Mouse (Mus musculus): ENCODE results near the gene Prokr2. TPM values are rescaled to one million over a fixed set of nuclear protein-coding genes. Genes with fewer than 3 reads are reported as not detected.
"Not testable (repeated sequence)": the region's sequence is repeated elsewhere in the genome, so short reads cannot be mapped to it uniquely, and the experiment has no call there.

Prokr2 gene
- polyA plus RNA-seq, 1 experiment from 2014 or later = 6.3 TPM

DNA sequence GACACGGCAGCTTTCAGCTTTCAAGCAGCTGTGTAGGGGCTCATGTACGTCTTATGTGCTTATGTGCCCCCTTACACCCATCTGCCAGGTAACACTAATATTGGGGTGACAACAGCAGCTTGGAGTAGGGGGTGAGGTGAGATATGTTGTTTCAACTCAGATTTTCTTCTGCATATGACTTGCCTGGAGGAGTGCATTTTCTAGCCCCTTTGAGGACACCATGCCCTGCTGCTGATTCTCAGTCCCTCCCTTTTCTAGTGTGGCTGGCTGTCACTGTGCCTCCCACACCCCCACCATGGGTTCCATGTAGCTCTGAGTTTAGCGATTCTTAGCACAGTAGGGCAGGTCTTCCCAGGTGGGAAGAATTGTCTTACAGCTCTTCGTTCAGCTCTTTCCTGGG lies 83.8 kb downstream of the Prokr2 start:
- H3K36me3 ChIP-seq (replicated peaks) = peaks cover 30% of the 10 kb centered on the region
- WGBS = 96% methylated on average over 4 of the region's 4 CpGs
- no peaks in the 10 kb centered on the region for H3K4me1 ChIP-seq
- H3K4me3 ChIP-seq = no peak overlapping the region
- H3K27ac ChIP-seq = no peak overlapping the region
- no peak overlapping the region for H3K9ac ChIP-seq
- ATAC-seq (replicated peaks) = no peak
- no peaks in the 10 kb centered on the region for H3K27me3 ChIP-seq (replicated peaks)
- no peaks in the 10 kb centered on the region for H3K9me3 ChIP-seq
- H3K4me2 ChIP-seq = no peak overlapping the region

DNA sequence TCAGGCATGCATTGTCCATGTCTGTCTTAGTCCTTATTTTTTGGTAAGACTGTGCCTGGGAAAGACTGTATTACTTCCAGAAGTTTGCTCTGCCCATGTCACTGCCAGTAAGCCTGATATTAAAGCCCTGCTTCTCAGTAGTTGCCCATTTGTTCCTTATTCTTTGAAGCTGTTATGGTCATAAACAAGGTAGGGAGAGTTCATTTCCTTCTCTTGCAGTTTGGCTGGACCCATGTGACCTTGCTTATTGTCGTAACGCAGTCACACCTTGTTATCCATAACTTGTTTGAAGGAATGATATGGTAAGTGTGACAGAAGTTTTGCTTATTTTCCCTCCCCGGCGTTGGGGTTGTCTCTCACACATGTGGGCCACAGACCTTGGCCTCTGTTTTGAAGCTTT lies 87.0 kb downstream of the Prokr2 start:
- Histone ChIP-seq H3K9ac (no peak overlapping the region), H3K9me3 (no peaks in the 10 kb centered on the region), H3K4me1 (no peaks in the 10 kb centered on the region), H3K4me2 (no peak overlapping the region), H3K27ac (no peak overlapping the region), H3K36me3 (replicated peaks) (peaks cover 26% of the 10 kb centered on the region), H3K27me3 (replicated peaks) (no peaks in the 10 kb centered on the region), H3K4me3 (no peak overlapping the region)
- 98% methylated on average over 4 of the region's 4 CpGs for WGBS
- ATAC-seq (replicated peaks) = no peak

DNA sequence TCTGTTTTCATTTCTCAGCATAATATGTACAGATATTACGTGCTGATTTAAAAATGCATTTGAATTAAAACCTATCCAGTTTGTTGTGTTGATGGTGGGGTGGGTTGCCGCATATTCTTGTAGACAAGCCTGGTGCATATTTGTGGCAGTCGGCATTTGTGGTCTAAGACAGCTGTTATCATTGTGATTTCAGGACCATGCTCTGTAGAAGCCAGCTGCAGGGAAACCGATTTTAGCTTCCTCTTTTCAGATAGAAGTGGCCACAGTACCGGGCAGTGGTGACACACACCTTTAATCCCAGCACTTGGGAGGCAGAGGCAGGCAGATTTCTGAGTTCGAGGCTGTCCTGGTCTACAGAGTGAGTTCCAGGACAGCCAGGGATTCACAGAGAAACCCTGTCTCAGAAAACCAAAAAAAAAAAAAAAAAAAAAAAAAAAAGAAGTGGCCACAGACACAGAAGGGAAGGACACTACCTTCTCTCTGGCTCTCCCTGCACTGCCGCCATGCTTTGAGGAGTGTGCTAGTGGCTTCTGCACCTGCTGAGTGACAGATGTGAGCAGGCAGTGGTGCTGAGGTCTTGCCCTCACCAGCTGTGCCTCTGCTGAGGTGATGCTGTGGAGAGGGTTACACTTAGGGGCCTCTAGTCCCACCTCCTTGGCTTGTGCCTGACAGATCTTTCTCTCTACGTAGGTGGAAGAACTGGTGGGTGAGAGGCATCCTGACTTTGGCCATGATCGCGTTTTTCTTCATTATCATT lies 91.4 kb downstream of the Prokr2 start:
- peaks cover 15% of the 10 kb centered on the region for H3K4me1 ChIP-seq
- no peaks in the 10 kb centered on the region for H3K27me3 ChIP-seq (replicated peaks)
- 96% methylated on average over 10 of the region's 10 CpGs for WGBS
- no peak overlapping the region for H3K4me2 ChIP-seq
- H3K27ac ChIP-seq = no peak overlapping the region
- H3K36me3 ChIP-seq (replicated peaks) = peaks cover 13% of the 10 kb centered on the region
- ATAC-seq (replicated peaks) = no peak
- H3K4me3 ChIP-seq = no peak overlapping the region
- H3K9ac ChIP-seq = no peak overlapping the region
- no peaks in the 10 kb centered on the region for H3K9me3 ChIP-seq

DNA sequence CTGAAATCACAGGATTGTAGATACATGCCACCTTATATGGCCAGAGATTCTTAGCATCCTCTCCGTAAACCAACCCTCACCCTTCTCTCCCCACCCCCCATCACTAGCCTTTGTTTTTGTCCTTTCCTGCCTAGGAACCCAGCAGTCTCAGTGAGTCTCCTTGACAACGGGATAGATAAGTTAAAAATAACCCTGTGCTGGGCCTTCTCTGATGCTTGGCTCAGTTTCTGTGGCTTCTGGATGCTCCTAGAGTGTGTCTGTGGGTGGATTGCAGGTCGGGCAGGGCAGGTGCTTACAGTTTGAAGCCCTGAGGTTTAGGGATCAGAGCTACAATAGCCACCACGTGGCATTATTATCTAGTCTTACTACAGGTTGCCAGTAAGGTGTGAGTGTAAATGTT lies 93.2 kb downstream of the Prokr2 start:
- Histone ChIP-seq H3K9ac (no peak overlapping the region), H3K4me1 (peaks cover 15% of the 10 kb centered on the region), H3K4me2 (no peak overlapping the region), H3K27ac (0 out of 2 replicates have a peak overlapping the region, but pooled peaks have one; percentile 1), H3K9me3 (0 out of 2 replicates have a peak, but pooled peaks cover 2% of the 10 kb centered on the region), H3K36me3 (replicated peaks) (peaks cover 7% of the 10 kb centered on the region), H3K27me3 (replicated peaks) (no peaks in the 10 kb centered on the region), H3K4me3 (no peak overlapping the region)
- WGBS = 18% methylated on average over 4 of the region's 4 CpGs
- ATAC-seq (replicated peaks) = peak; percentile 48; the same call in 1 of the 2 replicates

DNA sequence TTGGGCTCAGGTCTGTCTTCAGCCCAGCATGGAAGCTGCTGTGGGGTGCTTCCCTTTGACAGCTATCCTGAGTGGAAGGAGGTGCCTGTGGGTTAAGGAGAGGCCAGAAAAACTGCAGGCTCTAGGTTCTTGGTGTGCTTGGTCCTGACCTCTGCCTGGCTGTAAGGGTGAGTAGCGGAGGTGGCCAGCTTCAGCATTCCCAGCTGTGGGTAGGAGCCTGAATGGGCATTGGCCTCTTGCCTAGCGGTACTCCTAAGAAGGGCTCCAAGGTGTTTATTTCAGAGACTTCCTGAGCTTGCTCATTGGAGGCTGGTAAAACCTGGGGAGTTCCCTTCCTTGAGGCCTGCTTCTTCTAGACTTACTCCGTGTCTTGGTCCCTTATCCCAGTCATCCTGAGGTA lies 94.0 kb downstream of the Prokr2 start:
- Histone ChIP-seq H3K4me2 (no peak overlapping the region), H3K27ac (no peak overlapping the region; the same call in 1 of the 2 replicates), H3K9ac (no peak overlapping the region), H3K9me3 (0 out of 2 replicates have a peak, but pooled peaks cover 2% of the 10 kb centered on the region), H3K4me3 (no peak overlapping the region), H3K36me3 (replicated peaks) (peaks cover 7% of the 10 kb centered on the region; the same call in 1 of the 2 replicates), H3K27me3 (replicated peaks) (no peaks in the 10 kb centered on the region), H3K4me1 (peaks cover 15% of the 10 kb centered on the region)
- ATAC-seq (replicated peaks) = no peak
- 65% methylated on average over 3 of the region's 3 CpGs for WGBS

DNA sequence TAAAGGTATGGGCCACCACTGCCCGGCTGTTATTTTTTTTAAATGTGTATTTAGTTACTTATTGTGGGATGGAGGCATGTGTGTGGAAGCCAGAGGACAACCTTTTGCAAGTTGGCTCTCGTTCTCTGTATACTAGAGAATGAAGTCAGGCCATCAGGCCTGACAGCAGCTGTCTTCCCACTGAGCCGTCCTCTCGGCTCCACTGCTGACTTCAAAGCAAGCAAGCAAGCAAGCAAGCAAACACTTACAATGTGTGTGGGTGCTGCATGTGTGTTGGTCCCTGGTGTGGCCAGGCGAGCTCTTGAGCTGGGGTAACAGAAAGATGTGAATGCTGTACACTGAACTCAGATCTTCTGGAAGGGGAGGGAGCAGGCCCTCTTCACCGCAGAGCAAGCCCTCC lies 94.4 kb downstream of the Prokr2 start:
- peaks cover 15% of the 10 kb centered on the region for H3K4me1 ChIP-seq
- no peak for ATAC-seq (replicated peaks)
- H3K4me2 ChIP-seq = no peak overlapping the region
- peaks cover 7% of the 10 kb centered on the region; the same call in 1 of the 2 replicates for H3K36me3 ChIP-seq (replicated peaks)
- 77% methylated on average over 6 of the region's 6 CpGs for WGBS
- 0 out of 2 replicates have a peak, but pooled peaks cover 2% of the 10 kb centered on the region for H3K9me3 ChIP-seq
- H3K27ac ChIP-seq = no peak overlapping the region; the same call in 1 of the 2 replicates
- no peak overlapping the region for H3K9ac ChIP-seq
- no peak overlapping the region for H3K4me3 ChIP-seq
- H3K27me3 ChIP-seq (replicated peaks) = no peaks in the 10 kb centered on the region

DNA sequence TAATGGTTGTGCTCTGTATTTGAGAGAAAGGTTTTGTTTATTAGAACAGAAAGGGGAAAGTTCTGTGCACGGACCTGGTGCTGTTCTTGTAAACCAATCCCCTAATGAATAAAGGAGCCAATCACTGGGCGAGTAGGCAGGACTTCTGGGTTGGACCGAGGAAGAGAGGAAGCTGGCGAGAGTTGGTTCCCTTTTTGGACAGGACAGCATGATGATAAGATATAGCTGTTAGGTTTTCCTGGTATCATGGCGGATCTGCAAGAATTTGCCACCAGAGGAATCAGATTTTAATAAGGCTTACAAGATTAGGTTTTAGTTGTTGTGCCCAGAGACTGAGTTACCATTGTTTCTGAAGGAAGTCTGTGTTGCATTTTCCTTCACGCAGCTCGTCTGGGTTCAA lies 96.0 kb downstream of the Prokr2 start:
- H3K4me1 ChIP-seq = peaks cover 15% of the 10 kb centered on the region
- not testable (repeated sequence) for H3K27me3 ChIP-seq (replicated peaks); H3K36me3 ChIP-seq (replicated peaks); H3K27ac ChIP-seq; H3K4me2 ChIP-seq; H3K9ac ChIP-seq; ATAC-seq (replicated peaks); H3K9me3 ChIP-seq; H3K4me3 ChIP-seq
- 81% methylated on average over 5 of the region's 7 CpGs for WGBS

Other genes with a start within 250 kb of the Prokr2 start
- 36.3 TPM in 2 replicates for gene Slc23a2, start 240.3 kb downstream of the Prokr2 start, polyA plus RNA-seq (2015; fragmentation: Nextera tagmentation; extraction: Ambion mirVana)
- gene Tmem230, start 137.6 kb downstream of the Prokr2 start, polyA plus RNA-seq (2015; fragmentation: Nextera tagmentation; extraction: Ambion mirVana) = 42.9 and 48.0 TPM in 2 replicates
- gene Pcna, start 132.1 kb downstream of the Prokr2 start, polyA plus RNA-seq (2015; fragmentation: Nextera tagmentation; extraction: Ambion mirVana) = 92.3 and 96.8 TPM in 2 replicates
- gene Cds2, start 122.3 kb downstream of the Prokr2 start, polyA plus RNA-seq (2015; fragmentation: Nextera tagmentation; extraction: Ambion mirVana) = 41.7 and 41.8 TPM in 2 replicates
- 77.8 and 88.7 TPM in 2 replicates for gene Gpcpd1, start 202.3 kb upstream of the Prokr2 start, polyA plus RNA-seq (2015; fragmentation: Nextera tagmentation; extraction: Ambion mirVana)

Data from midbrain, embryonic 15.5 days (tissue).